Mouse (Mus musculus): ENCODE data around the gene 2310011J03Rik. TPM values are rescaled to one million over a fixed set of nuclear protein-coding genes. Genes with fewer than 3 reads are reported as not detected.

Gene 2310011J03Rik
- total and polyA plus RNA-seq, 3 experiments, result 34.6 to 46.8 (median 37.5) TPM

GRCm38 (mm10) chr10:80302082-80302355 lies 18.3 kb downstream of the 2310011J03Rik start:
- H3K4me1 ChIP-seq (ENCODE audit: control insufficient read depth in 1 of 2, insufficient read depth in 2 of 2), result peaks cover 0 to 10% of the 10 kb centered on the region in 2 experiments; a peak in 3 of 4 replicates
- H3K79me2 ChIP-seq (replicated peaks; ENCODE audit: control insufficient read depth, extremely low read depth, insufficient read depth, poor library complexity, severe bottlenecking), result no peaks in the 10 kb centered on the region
- H3K4me3 ChIP-seq (replicated peaks in 1 of 3; ENCODE audit: low read depth in 2 of 3, low read length in 2 of 3, poor library complexity in 1 of 3), result no peak overlapping the region
- H3K9me3 ChIP-seq (replicated peaks; ENCODE audit: low read length), result no peaks in the 10 kb centered on the region
- no peak overlapping the region for H3K27ac ChIP-seq (ENCODE audit: insufficient read depth, low read depth)
- no peak overlapping the region for H3K9ac ChIP-seq (ENCODE audit: insufficient read depth, low read depth)
- dilution Hi-C loops (cut with MboI; ENCODE audit: extremely low pct_ligation_motif_present, extremely low pct_unique_long_range_greater_than_20kb, low sequenced_read_pairs), result no loop called here
- peak overlapping the region; percentile 30; the same call in 1 of the 2 replicates for H3K4me2 ChIP-seq (ENCODE audit: insufficient read depth, low read depth, poor library complexity, severe bottlenecking)
- DNase-seq (ENCODE audit: extremely low read depth), result no peak
- no peak for TF ChIP-seq ZC3H11A (IDR thresholded peaks at IDR 0.05; ENCODE audit: low read depth, low read length)
- no peak for TF ChIP-seq GABPA (IDR thresholded peaks at IDR 0.05; ENCODE audit: insufficient replicate concordance, low read depth, low read length)
- no peak for TF ChIP-seq E2F4 (IDR thresholded peaks at IDR 0.05; ENCODE audit: insufficient replicate concordance, low read depth, low read length)
- TF ChIP-seq CHD2 (IDR thresholded peaks at IDR 0.05; ENCODE audit: low read length), result no peak
- no peak for TF ChIP-seq NRF1 (IDR thresholded peaks at IDR 0.05; ENCODE audit: low read depth, low read length)
- TF ChIP-seq KAT2A (IDR thresholded peaks at IDR 0.05; ENCODE audit: insufficient replicate concordance, low read length), result no peak
- TF ChIP-seq ZMIZ1 (IDR thresholded peaks at IDR 0.05; ENCODE audit: low read depth, low read length), result no peak
- TF ChIP-seq ZKSCAN1 (IDR thresholded peaks at IDR 0.05; ENCODE audit: borderline replicate concordance, low read depth, low read length), result no peak
- TF ChIP-seq CHD1 (IDR thresholded peaks at IDR 0.05; ENCODE audit: low read depth, low read length), result no peak
- TF ChIP-seq SIN3A (IDR thresholded peaks at IDR 0.05; ENCODE audit: low read length), result no peak
- TF ChIP-seq MEF2A (IDR thresholded peaks at IDR 0.05; ENCODE audit: borderline replicate concordance, low read depth, low read length), result no peak
- TF ChIP-seq JUND (conservative IDR thresholded peaks at IDR 0.05; ENCODE audit: low read depth, low read length), result no peak
- no peak for TF ChIP-seq MYC (IDR thresholded peaks at IDR 0.05; ENCODE audit: low read depth, low read length)
- no peak for TF ChIP-seq NELFE (IDR thresholded peaks at IDR 0.05; ENCODE audit: low read depth, low read length)
- no peak for TF ChIP-seq RAD21 (IDR thresholded peaks at IDR 0.05; ENCODE audit: low read depth, low read length)
- no peak for TF ChIP-seq POLR2AphosphoS2 (IDR thresholded peaks at IDR 0.05; ENCODE audit: low read depth, low read length)
- TF ChIP-seq BHLHE40 (IDR thresholded peaks at IDR 0.05; ENCODE audit: low read depth, low read length), result no peak
- no peak for TF ChIP-seq EP300 (IDR thresholded peaks at IDR 0.05; ENCODE audit: low read length)
- no peaks in the 10 kb centered on the region for H3K36me3 ChIP-seq (replicated peaks in 1 of 2; ENCODE audit: control insufficient read depth in 1 of 2, insufficient read depth in 1 of 2, low read length in 1 of 2)
- in situ Hi-C loops (cut with MboI; ENCODE audit: low pct_ligation_motif_present, low pct_unique_long_range_greater_than_20kb, low sequenced_read_pairs), result no loop called here
- peaks cover 71% of the 10 kb centered on the region for H3K27me3 ChIP-seq (replicated peaks)

GRCm38 (mm10) chr10:80301256-80302081 lies 18.9 kb downstream of the 2310011J03Rik start:
- TF ChIP-seq CTCF (conservative IDR thresholded peaks at IDR 0.05 in 1 of 2, IDR thresholded peaks at IDR 0.05 in 1 of 2; ENCODE audit: low read depth in 2 of 2, low read length in 2 of 2) (peak in 1 of 2 experiments; percentile 22; a peak in 1 of 4 replicates), USF2 (conservative IDR thresholded peaks at IDR 0.05; ENCODE audit: low read depth, low read length) (no peak)
- no peak for DNase-seq (ENCODE audit: extremely low read depth)
- Histone ChIP-seq H3K9me3 (replicated peaks; ENCODE audit: low read length) (no peaks in the 10 kb centered on the region), H3K79me2 (replicated peaks; ENCODE audit: control insufficient read depth, extremely low read depth, insufficient read depth, poor library complexity, severe bottlenecking) (no peaks in the 10 kb centered on the region), H3K4me1 (ENCODE audit: control insufficient read depth in 1 of 2, insufficient read depth in 2 of 2) (peaks cover 0 to 15% of the 10 kb centered on the region in 2 experiments; a peak in 3 of 4 replicates), H3K27me3 (replicated peaks) (peaks cover 66% of the 10 kb centered on the region), H3K36me3 (replicated peaks in 1 of 2; ENCODE audit: control insufficient read depth in 1 of 2, insufficient read depth in 1 of 2, low read length in 1 of 2) (no peaks in the 10 kb centered on the region), H3K4me3 (replicated peaks in 1 of 3; ENCODE audit: low read depth in 2 of 3, low read length in 2 of 3, poor library complexity in 1 of 3) (no peak overlapping the region), H3K27ac (ENCODE audit: insufficient read depth, low read depth) (no peak overlapping the region), H3K9ac (ENCODE audit: insufficient read depth, low read depth) (no peak overlapping the region), H3K4me2 (ENCODE audit: insufficient read depth, low read depth, poor library complexity, severe bottlenecking) (no peak overlapping the region)
- in situ Hi-C loops (cut with MboI; ENCODE audit: low pct_ligation_motif_present, low pct_unique_long_range_greater_than_20kb, low sequenced_read_pairs), result no loop called here
- dilution Hi-C loops (cut with MboI; ENCODE audit: extremely low pct_ligation_motif_present, extremely low pct_unique_long_range_greater_than_20kb, low sequenced_read_pairs), result no loop called here

Measured in CH12.LX (cell line).